Mouse (Mus musculus): ENCODE data around the gene Pkm.

GRCm38 (mm10) chr9:59723096-59723657, 67.0 kb downstream of the Pkm start:
- TF ChIP-seq CTCF (conservative IDR thresholded peaks at IDR 0.05; ENCODE audit: insufficient read depth, insufficient read length, low read depth, low read length) (peak; percentile 85), POLR2A (IDR thresholded peaks at IDR 0.05; ENCODE audit: low read depth, low read length) (no peak)
